Mouse (Mus musculus) bone marrow, adult 2 months (tissue): ENCODE data around the gene Ahcyl2. TPM values are rescaled to one million over a fixed set of nuclear protein-coding genes. Genes with fewer than 3 reads are reported as not detected.
"Not testable (repeated sequence)": the region's sequence is repeated elsewhere in the genome, so short reads cannot be mapped to it uniquely, and the experiment has no call there.

Source experiments
- H3K27ac ChIP-seq: fragments of 200-500 bp; 2 replicates; pipeline ENCODE4 v1.5.1; 2012; ENCODE audit warnings: low read depth, mild to moderate bottlenecking, control low read depth, inconsistent platforms, low read length; ENCODE audit not compliant: control insufficient read depth, poor library complexity, insufficient read depth
- H3K4me1 ChIP-seq: fragments of 200-500 bp; 2 replicates; pipeline ENCODE4 v1.6.1; 2011; ENCODE audit warnings: low read length; ENCODE audit not compliant: control insufficient read depth, insufficient read depth
- H3K4me3 ChIP-seq: fragments of 200-500 bp; replicated peaks from 2 replicates; pipeline ENCODE3; 2011; ENCODE audit warnings: mild to moderate bottlenecking, low read depth, low read length, control low read depth; ENCODE audit not compliant: control insufficient read depth
- CTCF ChIP-seq: fragments of 200-500 bp; IDR thresholded peaks from 2 replicates; pipeline ENCODE4 v1.5.1; 2011; ENCODE audit warnings: low read length, control low read depth; ENCODE audit not compliant: control insufficient read depth, insufficient read depth
- POLR2A ChIP-seq: fragments of 200-500 bp; IDR thresholded peaks from 2 replicates; pipeline ENCODE4 v1.6.1; 2011; ENCODE audit warnings: low read depth, mild to moderate bottlenecking, control low read depth, low read length, borderline replicate concordance; ENCODE audit not compliant: control insufficient read depth
- WGBS: fragments of 180-500 bp; shearing (Covaris S2); methylation state at CpG from one replicate; pipeline ENCODE4 v1.1.7; 2018; 5-methylcytosine and 5-hydroxymethylcytosine counted together
- polyA plus RNA-seq: library from polyadenylated mRNA; stranded (reverse); fragments of >200 nt; gene quantifications from 2 replicates; pipeline ENCODE4 v1.2.4, GENCODE M21; 2011; ENCODE audit warnings: low replicate concordance; ENCODE audit not compliant: missing spikeins, insufficient read depth, insufficient read length

Ahcyl2 gene
- polyA plus RNA-seq, 1 experiment: 13.9 TPM

GRCm38 (mm10) chr6:29815060-29815459 lies 47.2 kb downstream of the Ahcyl2 start:
- H3K4me3 ChIP-seq: no peak overlapping the region
- H3K4me1 ChIP-seq: no peaks in the 10 kb centered on the region; the same call in 1 of the 2 replicates
- H3K27ac ChIP-seq: no peak overlapping the region
- no peak for TF ChIP-seq POLR2A
- TF ChIP-seq CTCF: no peak
- WGBS: 82% methylated on average over 3 of the region's 3 CpGs

- TF ChIP-seq POLR2A (no peak), CTCF (no peak)
- Histone ChIP-seq H3K4me1 (no peaks in the 10 kb centered on the region; the same call in 1 of the 2 replicates), H3K27ac (no peak overlapping the region), H3K4me3 (no peak overlapping the region)
- WGBS: 91% methylated on average over 2 of the region's 2 CpGs
Measured at GRCm38 (mm10) chr6:29815634-29816033, 47.8 kb downstream of the Ahcyl2 start.

- not testable (repeated sequence) for H3K27ac ChIP-seq, H3K4me1 ChIP-seq, H3K4me3 ChIP-seq
- WGBS: 87% methylated on average over 12 of the region's 12 CpGs
Measured at GRCm38 (mm10) chr6:29816371-29816770, 48.6 kb downstream of the Ahcyl2 start.

GRCm38 (mm10) chr6:29819309-29819708 lies 51.5 kb downstream of the Ahcyl2 start:
- H3K4me3 ChIP-seq: no peak overlapping the region
- 13% methylated on average over 3 of the region's 3 CpGs for WGBS
- TF ChIP-seq CTCF: 0 out of 2 replicates have a peak, but pooled peaks have one; percentile 8
- TF ChIP-seq POLR2A: no peak
- H3K27ac ChIP-seq: no peak overlapping the region
- no peaks in the 10 kb centered on the region; the same call in 1 of the 2 replicates for H3K4me1 ChIP-seq

GRCm38 (mm10) chr6:29820314-29820713 lies 52.5 kb downstream of the Ahcyl2 start:
- Histone ChIP-seq H3K4me3 (no peak overlapping the region), H3K27ac (no peak overlapping the region), H3K4me1 (no peaks in the 10 kb centered on the region; the same call in 1 of the 2 replicates)
- TF ChIP-seq CTCF (no peak), POLR2A (no peak)
- 82% methylated on average over 4 of the region's 4 CpGs for WGBS

- no peak overlapping the region for H3K4me3 ChIP-seq
- H3K4me1 ChIP-seq: no peaks in the 10 kb centered on the region; the same call in 1 of the 2 replicates
- TF ChIP-seq POLR2A (no peak), CTCF (no peak)
- no peak overlapping the region for H3K27ac ChIP-seq
- 82% methylated on average over 3 of the region's 3 CpGs for WGBS
Measured at GRCm38 (mm10) chr6:29820926-29821325, 53.1 kb downstream of the Ahcyl2 start.

- H3K27ac ChIP-seq: no peak overlapping the region
- 74% methylated on average over 1 of the region's 1 CpGs for WGBS
- H3K4me1 ChIP-seq: no peaks in the 10 kb centered on the region; the same call in 1 of the 2 replicates
- no peak overlapping the region for H3K4me3 ChIP-seq
- TF ChIP-seq POLR2A: no peak
- TF ChIP-seq CTCF: no peak
Measured at GRCm38 (mm10) chr6:29821770-29822169, 54.0 kb downstream of the Ahcyl2 start.

- Histone ChIP-seq H3K4me3 (no peak overlapping the region), H3K4me1 (no peaks in the 10 kb centered on the region; the same call in 1 of the 2 replicates), H3K27ac (no peak overlapping the region)
- 5% methylated on average over 2 of the region's 2 CpGs for WGBS
- no peak for TF ChIP-seq POLR2A
- TF ChIP-seq CTCF: no peak
Measured at GRCm38 (mm10) chr6:29825302-29825701, 57.5 kb downstream of the Ahcyl2 start.
